Mouse (Mus musculus) gastrocnemius, postnatal 4 days (tissue): ENCODE data around the gene Pknox2. TPM values are rescaled to one million over a fixed set of nuclear protein-coding genes. Genes with fewer than 3 reads are reported as not detected.

Experiments used
- DNase-seq, 2 experiments: peaks; one replicate each; pipeline ENCODE4 v3.0.0; 2021 to 2022; ENCODE audit warnings: low spot score in 2 of 2, mixed read lengths in 2 of 2
- total RNA-seq, 2 experiments: library from RNA; stranded (reverse); gene quantifications; 2 replicates each; pipeline ENCODE4 v1.2.3; 2021

The Pknox2 gene
- total RNA-seq, 2 experiments from 2014 or later: 24.6 to 28.4 TPM

GRCm38 (mm10) chr9:37104249-37104648, 43.0 kb downstream of the Pknox2 start:
- no peak for DNase-seq

GRCm38 (mm10) chr9:37103778-37104177, 43.4 kb downstream of the Pknox2 start:
- no peak for DNase-seq

DNA sequence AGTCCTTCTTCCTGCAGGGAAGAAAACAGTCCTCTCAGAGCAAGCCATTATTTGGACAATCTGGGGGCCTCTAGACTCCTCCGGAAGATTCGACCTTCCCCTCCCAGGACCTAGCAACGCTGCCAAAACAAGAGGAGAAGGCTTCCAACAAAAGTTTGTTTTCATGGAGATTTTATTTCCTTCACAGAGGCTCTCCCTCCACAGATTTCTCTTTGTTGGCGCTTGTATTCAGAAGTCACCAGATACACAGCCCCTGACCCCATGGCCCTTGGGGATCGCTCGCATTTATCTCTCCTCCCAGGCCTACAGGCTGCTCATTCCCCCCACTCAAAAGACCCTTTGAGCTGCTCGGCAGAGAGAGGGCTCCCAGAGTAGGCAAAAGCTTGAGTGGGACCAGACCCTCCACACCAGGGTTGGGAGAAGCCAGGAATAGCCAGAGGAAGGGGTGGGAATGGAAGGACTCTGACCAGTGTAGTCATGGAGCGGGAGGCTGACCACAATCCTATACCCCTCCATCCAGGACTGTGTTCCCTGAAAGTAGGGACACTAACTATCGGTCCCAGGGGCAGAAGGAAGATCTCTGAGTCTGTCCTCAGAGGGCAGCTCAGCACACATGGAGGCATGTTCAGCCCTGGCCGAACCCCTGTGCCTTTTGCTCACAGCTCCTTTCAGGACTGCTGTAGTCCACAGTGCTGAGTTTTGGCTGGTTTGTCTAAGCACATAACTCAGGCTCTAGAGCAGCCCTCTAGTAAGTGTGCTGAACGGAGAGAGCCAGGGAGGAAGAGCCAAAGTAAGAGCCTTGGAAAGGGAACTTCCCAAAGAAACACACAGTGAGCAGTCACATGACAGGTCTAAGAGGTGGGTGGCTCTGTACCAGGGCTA, 45.9 kb downstream of the Pknox2 start:
- peak in 1 of 2 experiments; percentile 22 for DNase-seq

DNA sequence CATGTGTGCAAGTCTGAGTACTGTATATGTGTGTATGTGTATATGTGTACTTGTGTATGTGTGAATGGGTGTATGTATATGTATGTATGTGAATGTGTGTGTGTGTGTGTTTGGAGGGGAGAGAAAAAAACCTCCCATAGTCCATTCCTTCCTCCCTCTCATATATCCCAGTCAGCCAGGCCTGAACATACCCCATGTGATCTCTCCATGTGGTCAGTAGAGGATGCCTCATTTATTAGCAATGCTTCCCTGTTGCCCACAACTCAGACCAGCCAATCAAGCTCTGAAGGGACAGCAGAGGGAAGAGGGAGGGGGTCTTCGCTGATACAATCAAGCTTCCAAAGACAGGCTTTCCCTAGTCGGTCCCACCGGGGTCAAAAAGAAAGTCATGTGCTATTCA, 47.6 kb downstream of the Pknox2 start:
- no peak for DNase-seq

DNA sequence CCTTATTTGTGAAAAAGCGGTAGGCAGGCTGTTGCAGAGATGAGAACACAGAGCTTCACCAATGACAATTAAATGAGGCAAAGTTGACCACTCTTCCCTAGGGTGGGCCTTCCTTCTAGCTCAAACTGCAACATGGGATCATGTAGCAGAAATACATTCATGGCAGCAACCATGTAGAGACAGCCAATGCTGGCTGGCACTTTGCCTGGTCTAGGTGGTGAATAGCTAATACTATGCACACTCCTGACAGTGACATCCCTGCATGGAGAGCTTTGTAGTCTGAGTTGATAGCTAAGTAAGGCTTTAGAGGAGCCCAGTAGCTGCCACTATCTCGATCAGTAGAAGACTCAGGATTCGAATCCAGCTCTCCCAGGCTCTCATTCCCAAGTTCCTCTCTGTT, 48.6 kb downstream of the Pknox2 start:
- DNase-seq: no peak

- no peak for DNase-seq
Measured at GRCm38 (mm10) chr9:37094230-37094990, 52.8 kb downstream of the Pknox2 start.

DNA sequence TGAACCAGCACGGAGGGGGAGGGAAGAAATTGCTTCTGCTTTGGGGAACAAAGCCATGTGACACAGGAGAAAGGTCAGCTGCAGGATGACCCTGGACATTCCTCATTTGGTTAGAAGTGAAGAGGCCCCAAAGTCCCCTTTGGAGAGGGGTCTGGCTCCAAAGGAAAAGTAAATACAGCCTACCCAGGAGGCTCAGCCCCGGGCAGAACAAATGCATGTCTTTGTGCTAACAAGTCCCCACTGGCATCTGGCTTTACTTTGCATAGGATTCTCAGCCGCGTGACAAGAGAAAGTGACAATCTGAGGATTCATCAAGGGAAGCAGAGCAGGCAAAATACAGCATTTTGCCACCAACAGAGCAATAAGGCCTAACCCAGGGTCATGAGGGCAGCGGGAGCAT, 54.1 kb downstream of the Pknox2 start:
- DNase-seq: no peak

- DNase-seq: no peak
Measured at GRCm38 (mm10) chr9:37089894-37090652, 57.1 kb downstream of the Pknox2 start.

- no peak for DNase-seq
Measured at GRCm38 (mm10) chr9:37085370-37085769, 61.8 kb downstream of the Pknox2 start.

DNA sequence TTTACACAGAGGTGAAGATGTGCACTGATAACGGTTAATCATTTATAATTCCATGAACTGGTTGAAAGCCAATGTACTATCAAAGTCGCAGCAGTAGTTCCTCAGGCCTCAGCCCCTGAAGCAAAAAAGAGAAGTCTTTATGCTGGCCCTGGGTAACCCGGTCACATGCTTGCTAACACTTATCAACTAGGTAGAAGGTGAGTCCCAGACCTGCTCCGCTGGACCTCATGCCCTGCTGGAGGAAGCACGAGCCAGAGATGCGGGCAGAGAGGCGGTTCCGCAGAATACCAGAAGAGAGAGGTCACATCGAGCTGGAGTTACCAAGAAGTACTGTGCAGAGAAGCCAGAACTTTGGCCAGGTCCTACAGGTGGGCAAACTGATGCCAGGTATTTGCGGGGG, 65.0 kb downstream of the Pknox2 start:
- DNase-seq: no peak

DNA sequence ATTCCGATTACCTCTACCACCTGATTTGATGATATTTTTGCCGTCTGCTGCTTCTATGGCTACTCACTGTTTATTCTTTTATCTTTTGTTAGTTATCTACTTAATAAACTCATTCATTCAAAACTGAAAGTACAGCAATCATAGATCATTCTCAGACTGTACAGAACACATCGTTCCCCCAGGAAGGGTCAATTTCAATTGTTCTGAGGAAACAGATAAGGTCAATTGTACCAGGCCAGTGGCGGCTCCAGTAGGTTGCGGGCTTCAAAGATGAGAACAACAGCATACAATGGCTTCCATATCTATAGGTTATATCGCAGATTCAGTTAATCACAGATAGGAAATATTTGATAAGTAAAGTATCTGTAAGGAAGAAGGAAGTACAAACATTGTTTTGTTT, 66.9 kb downstream of the Pknox2 start:
- no peak for DNase-seq

- no peak for DNase-seq
Measured at GRCm38 (mm10) chr9:37077063-37077418, 70.2 kb downstream of the Pknox2 start.

DNA sequence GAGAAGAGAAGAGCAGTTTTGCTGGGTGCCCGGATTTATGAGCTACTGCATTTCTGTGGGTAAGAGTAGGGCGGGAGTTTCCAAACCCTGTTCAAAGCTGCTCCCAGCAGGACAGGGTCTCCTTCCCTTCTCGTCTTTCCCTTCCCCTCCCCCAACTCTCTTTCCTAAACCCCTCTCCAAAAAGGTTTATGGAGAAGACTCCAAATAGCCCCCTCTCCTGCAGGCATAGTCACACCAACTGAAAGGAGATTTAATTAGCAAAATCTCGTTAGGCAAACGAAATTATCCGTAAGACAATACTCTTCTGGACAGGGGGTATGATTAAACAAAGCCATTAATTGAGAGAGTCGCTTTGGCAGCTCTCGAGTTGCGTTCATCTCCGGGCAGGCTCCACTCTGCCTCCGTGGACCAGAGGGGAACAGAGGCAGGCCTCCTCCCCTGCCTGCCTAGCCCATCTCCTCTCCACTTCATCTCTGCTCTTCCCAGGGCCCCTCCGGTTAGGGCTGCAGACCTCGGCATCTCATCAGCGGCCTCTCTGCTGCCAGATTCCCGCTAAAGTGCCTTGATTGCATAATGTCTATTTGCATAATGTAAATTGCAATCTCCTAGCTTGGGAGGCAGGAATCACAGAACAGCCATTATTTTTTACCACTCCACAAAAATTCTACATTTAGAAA, 70.7 kb downstream of the Pknox2 start:
- DNase-seq: no peak

DNA sequence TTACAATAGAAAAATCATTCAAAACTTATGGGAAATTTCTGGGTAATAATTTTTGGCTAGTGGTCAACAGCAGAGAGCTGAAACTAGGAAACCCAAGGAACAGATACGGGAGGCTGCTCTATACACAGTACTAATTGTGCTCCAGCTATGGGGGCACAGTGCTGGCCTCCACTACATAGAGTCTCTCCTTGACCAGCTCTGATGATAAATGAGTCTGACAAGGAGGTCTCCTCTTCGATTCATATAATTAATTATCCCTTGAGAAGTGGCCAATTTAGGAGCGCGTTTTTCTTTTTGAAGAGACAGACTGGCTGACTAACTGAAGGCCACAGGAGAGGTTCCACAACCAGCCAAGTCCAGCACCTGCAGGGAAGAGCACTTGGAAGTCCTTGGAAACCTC, 71.3 kb downstream of the Pknox2 start:
- no peak for DNase-seq

- no peak for DNase-seq
Measured at GRCm38 (mm10) chr9:37069391-37070312, 77.6 kb downstream of the Pknox2 start.

GRCm38 (mm10) chr9:37067473-37067830, 79.8 kb downstream of the Pknox2 start:
- DNase-seq: no peak

- DNase-seq: no peak
Measured at GRCm38 (mm10) chr9:37066732-37067472, 80.3 kb downstream of the Pknox2 start.

- no peak for DNase-seq
Measured at GRCm38 (mm10) chr9:37061627-37062026, 85.6 kb downstream of the Pknox2 start.

GRCm38 (mm10) chr9:37054703-37055102, 92.5 kb downstream of the Pknox2 start:
- DNase-seq: peak in 1 of 2 experiments; percentile 29
